In the genomic region with DNA sequence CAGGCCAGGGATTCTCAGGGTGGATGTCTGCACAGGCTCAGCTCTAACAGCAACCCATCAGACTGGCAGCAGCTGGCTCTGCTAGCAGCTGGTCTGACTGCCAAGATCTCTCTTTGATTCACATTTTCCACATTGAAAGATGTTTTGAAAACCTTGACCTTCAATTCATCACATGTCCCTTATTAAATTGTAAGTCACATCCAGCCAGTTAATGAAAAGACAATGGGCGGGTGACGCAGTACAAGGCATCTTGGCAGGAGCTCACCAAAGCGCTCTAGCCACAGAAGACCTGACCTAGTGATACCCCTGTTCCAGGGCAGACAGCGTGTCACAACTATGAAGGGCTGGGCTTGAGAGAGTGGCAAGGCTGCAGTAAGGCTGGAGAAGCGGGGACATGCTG, we compare ENCODE assay signal across 8 mouse cellular contexts. TPM values are rescaled to one million over a fixed set of nuclear protein-coding genes. Genes with fewer than 3 reads are reported as not detected.
DNase-seq lines count a peak whose midpoint lies in the region; ATAC-seq and TF ChIP-seq lines count a peak whose summit lies in the region.

No protein-coding gene starts in this region.

- H3K4me1 ChIP-seq in cerebellum, adult 2 months (ENCODE audit: control insufficient read depth, insufficient read depth, low read length), result peaks cover 46% of the 10 kb centered on the region
- H3K4me1 ChIP-seq in kidney, embryonic 15.5 days, result peaks cover 41% of the 10 kb centered on the region
- no peaks in the 10 kb centered on the region for H3K4me1 ChIP-seq in forebrain, embryonic 14.5 days (ENCODE audit: control insufficient read depth, insufficient read depth, low read length)

- no peak overlapping the region for H3K4me3 ChIP-seq in cerebellum, adult 2 months (replicated peaks; ENCODE audit: insufficient read depth, low read depth, low read length)
- H3K4me3 ChIP-seq in kidney, embryonic 15.5 days (replicated peaks), result no peak overlapping the region
- no peak overlapping the region for H3K4me3 ChIP-seq in forebrain, embryonic 14.5 days (ENCODE audit: low read depth, low read length)

- no peaks in the 10 kb centered on the region for H3K9me3 ChIP-seq in kidney, embryonic 15.5 days (replicated peaks)
- no peaks in the 10 kb centered on the region for H3K9me3 ChIP-seq in forebrain, embryonic 14.5 days (replicated peaks; ENCODE audit: control insufficient read depth, low read length)

- H3K36me3 ChIP-seq in kidney, embryonic 15.5 days, result peaks cover 19% of the 10 kb centered on the region
- peaks cover 19% of the 10 kb centered on the region; the same call in 1 of the 2 replicates for H3K36me3 ChIP-seq in forebrain, embryonic 14.5 days (ENCODE audit: control insufficient read depth, insufficient read depth, low read length)

- peak in 1 of 2 experiments; percentile 46 for DNase-seq in cerebellum, adult 2 months
- no peak for DNase-seq in cerebellum, postnatal 4 days (ENCODE audit: low spot score in 2 of 2)
- peak; percentile 46 for DNase-seq in right cerebral cortex, adult 18-20 months
- no peak for DNase-seq in right cerebral cortex, postnatal 14 days
- DNase-seq in right cerebral cortex, adult 2 months (ENCODE audit: low spot score in 2 of 2), result no peak
- no peak for DNase-seq in forebrain, embryonic 14.5 days (ENCODE audit: low spot score)

- no peak for TF ChIP-seq POLR2A in cerebellum, adult 2 months (IDR thresholded peaks at IDR 0.05; ENCODE audit: borderline replicate concordance, insufficient read depth, low read length)

- ATAC-seq in kidney, embryonic 15.5 days (replicated peaks; ENCODE audit: low FRiP score), result no peak
- no peak for ATAC-seq in inflammation-experienced regulatory T-cells, adult 6 months
- no peak for ATAC-seq in forebrain, embryonic 14.5 days

- 0 out of 2 replicates have a peak overlapping the region, but pooled peaks have one; percentile 13 for H3K27ac ChIP-seq in cerebellum, adult 2 months (ENCODE audit: insufficient read depth, low read length)
- H3K27ac ChIP-seq in kidney, embryonic 15.5 days, result peak overlapping the region; percentile 95
- no peak overlapping the region for H3K27ac ChIP-seq in forebrain, embryonic 14.5 days (ENCODE audit: low read depth, low read length)

- TF ChIP-seq CTCF in cerebellum, adult 2 months (IDR thresholded peaks at IDR 0.05; ENCODE audit: borderline replicate concordance, insufficient read depth, low read depth, low read length), result no peak

- WGBS in cerebellum, adult 2 months, result 71% methylated on average over 5 of the region's 5 CpGs
- WGBS in kidney, embryonic 15.5 days, result 80% methylated on average over 5 of the region's 5 CpGs
- WGBS in forebrain, embryonic 14.5 days, result 86% methylated on average over 5 of the region's 5 CpGs

- no peaks in the 10 kb centered on the region for H3K27me3 ChIP-seq in cerebellum, adult 2 months (ENCODE audit: control insufficient read depth, insufficient read depth, low read length)
- H3K27me3 ChIP-seq in kidney, embryonic 15.5 days, result no peaks in the 10 kb centered on the region
- no peaks in the 10 kb centered on the region for H3K27me3 ChIP-seq in forebrain, embryonic 14.5 days (replicated peaks; ENCODE audit: control insufficient read depth, insufficient read depth, low read length)

- no peak overlapping the region for H3K9ac ChIP-seq in kidney, embryonic 15.5 days
- H3K9ac ChIP-seq in forebrain, embryonic 14.5 days (ENCODE audit: low read length), result no peak overlapping the region

- no peak overlapping the region for H3K4me2 ChIP-seq in kidney, embryonic 15.5 days
- no peak overlapping the region for H3K4me2 ChIP-seq in forebrain, embryonic 14.5 days (ENCODE audit: low read length)

RNA-seq across cellular contexts. Expression of a gene that starts 20.4 kb away (rescaled TPM):
- polyA plus RNA-seq in cerebellum, adult 2 months (2012; rRNA removed), result 62.5 and 67.1 TPM in 2 replicates
- polyA plus RNA-seq in kidney, embryonic 15.5 days (2015; fragmentation: Nextera tagmentation; extraction: Ambion mirVana), result 23.1 and 24.8 TPM in 2 replicates
- polyA plus RNA-seq in inflammation-experienced regulatory T-cells, adult 6 months (2017; shearing (Covaris generic)), result 10 to 100 TPM; 31.4 to 56.0 (median 32.0) TPM
- polyA plus RNA-seq in forebrain, embryonic 14.5 days (2014; fragmentation: Nextera tagmentation; extraction: Ambion mirVana), result 58.4 and 66.0 TPM in 2 replicates

RNA-seq across cellular contexts. Expression of a gene that starts 21.0 kb away (rescaled TPM):
- polyA plus RNA-seq in cerebellum, adult 2 months (2012; rRNA removed), result 137 and 148 TPM in 2 replicates
- 124 and 131 TPM in 2 replicates for polyA plus RNA-seq in kidney, embryonic 15.5 days (2015; fragmentation: Nextera tagmentation; extraction: Ambion mirVana)
- 10 to 100 TPM; 35.9 to 50.4 (median 39.8) TPM for polyA plus RNA-seq in inflammation-experienced regulatory T-cells, adult 6 months (2017; shearing (Covaris generic))
- 126 and 134 TPM in 2 replicates for polyA plus RNA-seq in forebrain, embryonic 14.5 days (2014; fragmentation: Nextera tagmentation; extraction: Ambion mirVana)
